Mouse (Mus musculus) heart, embryonic 10.5 days (tissue): ENCODE measurements around the gene Elovl7. TPM values are rescaled to one million over a fixed set of nuclear protein-coding genes. Genes with fewer than 3 reads are reported as not detected.

ENCODE experiments used
- DNase-seq: peaks from one replicate; pipeline ENCODE4 v3.0.0-alpha.2; 2017; ENCODE audit warnings: low spot score
- H3K27ac ChIP-seq: fragments of 300-500 bp; sonication (generic); 2 replicates; pipeline ENCODE4 v1.5.1; 2016; ENCODE audit warnings: mild to moderate bottlenecking
- H3K27me3 ChIP-seq: fragments of 300-500 bp; sonication (generic); 2 replicates; pipeline ENCODE4 v1.6.1; 2016; ENCODE audit warnings: mild to moderate bottlenecking; ENCODE audit not compliant: poor library complexity, insufficient read depth, severe bottlenecking
- H3K36me3 ChIP-seq: fragments of 300-500 bp; sonication (generic); 2 replicates; pipeline ENCODE4 v1.6.1; 2016; ENCODE audit warnings: mild to moderate bottlenecking, moderate library complexity
- H3K4me1 ChIP-seq: fragments of 300-500 bp; sonication (generic); 2 replicates; pipeline ENCODE4 v1.6.1; 2016; ENCODE audit warnings: mild to moderate bottlenecking
- H3K4me3 ChIP-seq: fragments of 300-500 bp; sonication (generic); 2 replicates; pipeline ENCODE4 v1.5.1; 2016; ENCODE audit warnings: mild to moderate bottlenecking, moderate library complexity
- H3K9me3 ChIP-seq: fragments of 300-500 bp; sonication (generic); 2 replicates; pipeline ENCODE4 v1.6.1; 2016; ENCODE audit warnings: mild to moderate bottlenecking, moderate library complexity
- WGBS: fragments of 180-500 bp; shearing (Covaris S2); methylation state at CpG from one replicate; pipeline ENCODE4 v1.1.7; 2016; 5-methylcytosine and 5-hydroxymethylcytosine counted together
- polyA plus RNA-seq: library from polyadenylated mRNA; unstranded; fragments of >200 nt; fragmentation: Nextera tagmentation; extraction: Ambion mirVana; gene quantifications from 2 replicates; pipeline ENCODE4 v1.2.1, GENCODE M21; 2016

The Elovl7 gene
- polyA plus RNA-seq, 1 experiment from 2014 or later = 1.6 TPM

DNA sequence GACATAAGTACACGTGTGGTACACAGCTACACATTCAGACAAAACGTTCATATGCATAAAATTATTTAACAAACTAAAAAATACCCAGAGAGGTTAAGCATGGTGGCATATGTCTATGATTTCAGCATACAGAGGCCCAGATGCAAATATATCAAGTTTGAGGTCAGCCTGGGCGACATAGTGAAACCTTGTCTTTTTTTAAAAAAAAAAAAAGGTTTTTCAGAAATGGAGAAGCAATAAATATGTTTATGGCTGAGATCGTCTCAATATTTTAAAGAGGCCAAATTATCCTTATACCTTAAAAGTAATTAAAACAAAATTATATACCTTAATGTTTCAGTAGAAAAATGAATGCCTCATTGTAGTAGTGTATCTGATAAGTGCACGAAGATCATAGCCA is 6.1 kb upstream of the Elovl7 start:
- Histone ChIP-seq H3K36me3 (no peaks in the 10 kb centered on the region), H3K4me1 (no peaks in the 10 kb centered on the region), H3K4me3 (no peak overlapping the region), H3K27me3 (peaks cover 25% of the 10 kb centered on the region), H3K27ac (no peak overlapping the region), H3K9me3 (no peaks in the 10 kb centered on the region)
- 63% methylated on average over 5 of the region's 5 CpGs for WGBS
- DNase-seq = no peak

DNA sequence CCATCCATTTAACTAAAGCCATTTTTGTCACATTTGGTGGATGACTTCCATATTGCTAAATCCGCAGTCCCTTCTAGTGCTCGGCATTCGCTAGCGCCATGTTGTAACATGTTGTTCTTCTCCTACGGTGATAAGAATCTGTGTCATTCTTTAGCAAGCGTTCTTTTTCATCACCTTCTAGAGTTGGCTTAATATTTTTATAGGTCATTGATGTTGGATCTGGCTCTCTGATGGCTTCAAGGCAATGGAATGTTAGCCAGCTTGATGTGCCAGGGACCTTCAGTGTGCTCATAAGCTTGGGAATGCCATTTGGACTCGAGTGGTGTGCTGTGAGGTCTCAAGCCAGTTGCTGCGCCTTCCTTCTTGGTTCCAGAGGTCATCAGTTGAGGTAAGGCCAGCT is 3.2 kb upstream of the Elovl7 start:
- no peak for DNase-seq
- no peaks in the 10 kb centered on the region for H3K36me3 ChIP-seq
- 86% methylated on average over 8 of the region's 8 CpGs for WGBS
- no peak overlapping the region for H3K27ac ChIP-seq
- peaks cover 52% of the 10 kb centered on the region for H3K27me3 ChIP-seq
- no peak overlapping the region for H3K4me3 ChIP-seq
- peaks cover 16% of the 10 kb centered on the region for H3K4me1 ChIP-seq
- no peaks in the 10 kb centered on the region for H3K9me3 ChIP-seq

DNA sequence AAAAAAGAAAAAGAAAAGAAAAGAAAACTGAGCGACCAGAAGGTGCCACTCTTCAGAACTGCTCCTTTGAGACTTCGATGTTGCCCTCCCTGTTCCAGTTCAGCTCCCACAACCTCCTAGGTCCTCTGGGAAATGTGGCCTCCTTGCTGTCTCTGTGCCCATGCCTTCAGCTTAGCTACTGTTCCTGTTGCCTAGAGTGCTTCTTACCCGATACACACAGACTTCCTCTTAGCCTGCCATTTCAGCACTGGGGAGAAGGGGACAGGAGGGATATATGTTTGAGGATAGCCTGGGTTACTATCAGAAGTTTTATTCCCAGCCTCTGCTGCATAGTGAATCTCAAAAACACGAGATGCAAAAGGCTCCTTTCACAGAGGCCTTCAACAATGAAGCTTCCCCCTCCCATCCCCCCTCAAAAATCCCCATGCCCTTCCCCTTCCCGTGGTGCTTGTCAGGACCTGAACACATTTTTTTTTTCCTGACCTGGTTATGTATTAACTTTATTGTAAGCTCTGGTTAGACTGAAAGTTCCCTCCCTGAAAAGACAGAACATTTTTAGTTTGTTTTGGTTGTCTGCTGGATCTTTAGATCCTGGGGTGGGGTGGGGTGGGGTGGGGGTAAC is 1.7 kb upstream of the Elovl7 start:
- Histone ChIP-seq H3K4me3 (no peak overlapping the region), H3K9me3 (no peaks in the 10 kb centered on the region), H3K36me3 (no peaks in the 10 kb centered on the region), H3K4me1 (peaks cover 16% of the 10 kb centered on the region), H3K27ac (no peak overlapping the region), H3K27me3 (peaks cover 67% of the 10 kb centered on the region)
- 51% methylated on average over 5 of the region's 5 CpGs for WGBS
- DNase-seq = no peak

DNA sequence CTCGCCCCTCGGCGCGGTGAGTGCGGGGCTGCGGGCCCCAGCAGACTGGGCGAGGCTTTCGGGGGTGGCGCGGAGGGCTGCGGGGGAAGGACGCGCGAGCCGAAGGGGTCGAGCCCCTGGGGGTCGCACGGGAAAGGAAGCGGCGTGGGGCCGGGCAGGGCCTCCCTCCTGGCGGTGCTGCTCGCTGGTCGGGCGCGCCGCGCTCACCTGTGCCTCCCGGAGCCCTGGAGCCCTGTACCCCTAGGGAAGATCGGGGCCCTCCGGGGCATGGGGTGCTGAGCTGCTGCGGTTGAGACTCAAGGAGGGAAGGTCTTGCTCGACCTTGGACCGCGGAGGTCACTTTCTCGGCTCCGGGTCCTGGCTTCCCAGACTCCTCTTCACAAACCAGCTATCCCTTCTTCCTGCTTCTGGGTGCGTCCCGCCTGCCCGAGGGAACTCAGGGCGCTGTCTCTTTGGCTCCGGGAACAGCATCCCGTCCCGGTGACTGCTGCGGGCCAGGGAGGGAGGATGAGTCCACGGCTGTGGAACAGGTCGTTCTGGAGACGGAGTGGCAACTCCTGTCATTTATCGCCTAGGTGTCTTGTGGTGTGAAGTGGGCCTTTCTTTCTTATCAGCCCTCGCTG is 392 bp downstream of the Elovl7 start:
- H3K9me3 ChIP-seq = no peaks in the 10 kb centered on the region
- peak; percentile 75 for DNase-seq
- peak overlapping the region; percentile 77 for H3K4me3 ChIP-seq
- H3K36me3 ChIP-seq = no peaks in the 10 kb centered on the region
- H3K27me3 ChIP-seq = peaks cover 88% of the 10 kb centered on the region
- under 1% methylated on average over 50 of the region's 50 CpGs for WGBS
- H3K4me1 ChIP-seq = peaks cover 16% of the 10 kb centered on the region
- H3K27ac ChIP-seq = peak overlapping the region; percentile 75

DNA sequence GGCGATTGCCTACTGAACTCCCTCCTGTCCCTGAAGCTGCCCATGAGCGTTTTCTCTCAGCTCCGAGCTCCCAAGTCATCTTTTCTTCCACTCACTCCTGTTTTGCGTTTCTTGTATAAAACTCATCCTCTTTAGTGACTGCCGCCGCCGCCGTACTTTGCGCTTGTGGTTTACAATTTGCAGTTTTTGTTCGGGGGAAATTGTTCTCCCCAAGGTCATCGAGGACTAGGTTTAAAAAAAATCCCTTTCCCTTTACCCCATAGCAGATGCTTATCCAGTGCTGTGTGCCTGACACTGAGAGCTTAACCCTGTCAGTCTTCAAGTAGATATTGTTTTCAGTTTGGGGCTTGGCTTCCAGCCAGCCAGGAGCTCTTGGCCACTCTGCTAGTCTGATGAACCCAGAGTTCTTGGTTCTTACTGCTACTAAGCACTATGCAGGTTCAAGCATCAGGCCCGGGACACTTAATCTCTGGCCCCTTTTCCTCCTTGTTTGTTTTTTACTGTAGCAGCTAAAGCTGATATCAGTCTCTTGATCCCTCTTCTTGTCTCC is 1.1 kb downstream of the Elovl7 start:
- Histone ChIP-seq H3K27me3 (peaks cover 93% of the 10 kb centered on the region), H3K9me3 (no peaks in the 10 kb centered on the region), H3K27ac (no peak overlapping the region), H3K36me3 (no peaks in the 10 kb centered on the region), H3K4me1 (peaks cover 16% of the 10 kb centered on the region), H3K4me3 (peak overlapping the region; percentile 77)
- DNase-seq = no peak
- WGBS = 3% methylated on average over 12 of the region's 12 CpGs

DNA sequence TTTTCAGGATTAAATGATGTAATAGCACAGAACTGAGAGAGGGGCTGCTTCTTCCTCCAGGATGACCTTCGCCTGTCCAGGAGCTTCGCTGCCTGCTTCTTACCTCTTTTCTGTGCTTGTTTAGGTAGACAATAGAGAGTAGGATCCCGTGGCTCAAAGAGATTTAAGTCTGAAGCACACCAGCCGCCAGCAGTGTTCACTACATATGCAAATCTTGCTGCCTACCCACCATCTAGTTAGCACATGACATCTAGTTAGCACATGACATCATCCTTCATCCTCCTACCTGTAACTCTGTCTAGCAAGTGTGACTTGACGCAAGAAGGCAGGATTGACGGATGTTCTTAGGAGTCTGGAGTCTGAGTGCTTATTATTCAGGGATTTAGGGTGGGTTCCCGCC is 5.6 kb downstream of the Elovl7 start:
- DNase-seq = no peak
- Histone ChIP-seq H3K4me3 (no peak overlapping the region), H3K27ac (no peak overlapping the region), H3K27me3 (peaks cover 64% of the 10 kb centered on the region), H3K4me1 (peaks cover 8% of the 10 kb centered on the region; the same call in 1 of the 2 replicates), H3K9me3 (no peaks in the 10 kb centered on the region), H3K36me3 (no peaks in the 10 kb centered on the region)
- WGBS = 71% methylated on average over 7 of the region's 7 CpGs

DNA sequence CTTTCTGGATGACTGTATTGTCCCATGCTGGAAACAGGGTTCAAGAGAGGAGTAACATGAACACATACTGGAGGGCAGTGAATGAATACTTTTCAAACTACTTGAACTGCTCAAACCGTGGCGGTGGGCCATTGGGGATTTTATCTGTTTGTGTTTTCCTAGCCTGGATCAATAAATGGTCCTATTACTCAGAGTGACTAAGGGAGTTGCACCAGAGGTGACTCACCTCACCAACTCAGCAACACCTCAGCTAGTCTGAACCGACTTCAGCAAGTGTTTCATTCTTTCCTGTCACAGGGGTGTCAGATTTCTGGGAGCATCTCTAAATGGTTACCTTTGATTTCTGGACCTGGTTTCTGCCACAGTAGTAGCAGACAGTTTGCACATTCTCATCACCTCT is 15.0 kb downstream of the Elovl7 start:
- peaks cover 17% of the 10 kb centered on the region; the same call in 1 of the 2 replicates for H3K27me3 ChIP-seq

DNA sequence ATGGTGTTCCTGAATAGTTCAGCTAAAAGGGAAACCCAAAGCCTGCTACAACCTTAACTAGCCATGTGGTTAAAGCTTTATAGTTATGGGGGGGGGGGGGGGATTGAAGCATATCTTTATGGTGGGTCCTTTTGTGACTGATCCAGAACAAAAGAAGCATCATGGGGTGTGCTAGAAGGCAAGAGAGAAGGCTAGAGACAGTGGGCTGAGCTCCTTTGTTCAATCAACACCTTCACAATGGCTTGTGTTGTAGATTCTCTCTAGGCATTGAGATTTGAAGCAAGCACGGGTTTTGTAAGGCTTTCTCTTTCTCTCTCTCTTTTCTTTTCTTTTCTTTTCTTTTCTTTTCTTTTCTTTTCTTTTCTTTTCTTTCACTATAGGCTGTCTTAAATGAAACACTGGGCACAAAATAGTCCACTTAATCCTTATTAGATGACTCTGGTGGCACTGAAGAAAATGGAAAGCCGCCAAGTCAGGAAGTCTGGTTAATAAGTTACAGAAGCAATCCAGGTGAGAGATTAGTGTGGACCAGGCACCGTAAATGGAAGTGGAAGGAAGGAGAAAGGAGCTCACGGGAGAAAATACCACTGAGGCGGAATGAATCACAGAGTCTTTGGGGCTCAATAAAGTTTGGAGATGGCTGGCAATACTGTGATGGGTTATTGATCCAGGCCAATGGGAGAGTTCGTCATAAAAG is 15.6 kb downstream of the Elovl7 start:
- H3K4me3 ChIP-seq = no peak overlapping the region
- no peaks in the 10 kb centered on the region for H3K4me1 ChIP-seq
- no peak for DNase-seq
- H3K36me3 ChIP-seq = no peaks in the 10 kb centered on the region
- 78% methylated on average over 6 of the region's 6 CpGs for WGBS
- no peak overlapping the region for H3K27ac ChIP-seq
- H3K27me3 ChIP-seq = peaks cover 17% of the 10 kb centered on the region; the same call in 1 of the 2 replicates
- no peaks in the 10 kb centered on the region for H3K9me3 ChIP-seq

More for the DNA sequence above, 15.0 kb downstream of the Elovl7 start:
- H3K9me3 ChIP-seq = no peaks in the 10 kb centered on the region
- H3K4me3 ChIP-seq = no peak overlapping the region
- no peaks in the 10 kb centered on the region for H3K36me3 ChIP-seq
- WGBS = 66% methylated on average over 3 of the region's 3 CpGs
- H3K4me1 ChIP-seq = no peaks in the 10 kb centered on the region
- no peak for DNase-seq
- H3K27ac ChIP-seq = no peak overlapping the region

DNA sequence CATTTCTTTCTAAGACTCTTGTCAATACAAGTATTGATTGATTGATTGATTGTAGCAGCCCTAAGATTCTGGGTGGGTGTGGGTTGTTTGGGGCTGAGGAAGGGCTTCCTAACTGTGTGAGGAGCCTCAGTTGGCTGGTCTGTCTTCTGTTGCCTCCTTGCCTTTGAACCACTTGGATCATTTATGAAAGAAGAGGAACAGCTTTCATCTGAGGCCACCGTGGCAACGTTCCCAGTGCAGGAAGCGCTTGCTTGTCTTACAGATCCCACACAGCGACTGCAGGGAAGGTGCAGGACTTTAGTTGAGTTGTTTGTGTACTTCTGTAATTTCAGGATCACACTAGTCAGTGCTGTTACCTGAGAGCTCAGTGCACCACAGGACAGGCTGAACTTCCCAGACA is 25.8 kb downstream of the Elovl7 start:
- Histone ChIP-seq H3K4me3 (no peak overlapping the region), H3K9me3 (no peaks in the 10 kb centered on the region), H3K36me3 (no peaks in the 10 kb centered on the region), H3K27ac (no peak overlapping the region), H3K4me1 (peaks cover 5% of the 10 kb centered on the region; the same call in 1 of the 2 replicates), H3K27me3 (no peaks in the 10 kb centered on the region)
- 71% methylated on average over 4 of the region's 4 CpGs for WGBS
- no peak for DNase-seq

DNA sequence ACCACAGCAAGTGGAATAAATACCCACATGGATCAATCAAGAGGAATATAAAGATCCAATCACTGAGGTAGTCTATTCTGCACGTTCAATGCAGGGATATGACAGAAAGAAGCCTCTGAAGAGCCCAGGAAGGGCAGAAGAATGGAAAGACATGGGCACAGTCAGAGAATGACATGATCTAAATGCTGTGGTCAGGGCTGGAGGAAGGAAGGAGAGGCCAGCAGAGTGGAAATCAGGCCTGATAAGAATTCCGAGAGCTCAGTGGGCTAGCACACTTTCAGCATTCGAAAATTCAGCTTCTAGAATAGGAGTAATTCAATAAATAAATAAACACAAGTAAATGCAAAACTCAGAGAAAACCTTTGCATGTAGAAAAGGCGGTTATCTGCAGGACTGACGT is 27.5 kb downstream of the Elovl7 start:
- Histone ChIP-seq H3K27ac (no peak overlapping the region), H3K9me3 (no peaks in the 10 kb centered on the region), H3K27me3 (no peaks in the 10 kb centered on the region), H3K4me3 (no peak overlapping the region), H3K36me3 (no peaks in the 10 kb centered on the region), H3K4me1 (peaks cover 5% of the 10 kb centered on the region; the same call in 1 of the 2 replicates)
- no peak for DNase-seq
- 60% methylated on average over 5 of the region's 5 CpGs for WGBS

DNA sequence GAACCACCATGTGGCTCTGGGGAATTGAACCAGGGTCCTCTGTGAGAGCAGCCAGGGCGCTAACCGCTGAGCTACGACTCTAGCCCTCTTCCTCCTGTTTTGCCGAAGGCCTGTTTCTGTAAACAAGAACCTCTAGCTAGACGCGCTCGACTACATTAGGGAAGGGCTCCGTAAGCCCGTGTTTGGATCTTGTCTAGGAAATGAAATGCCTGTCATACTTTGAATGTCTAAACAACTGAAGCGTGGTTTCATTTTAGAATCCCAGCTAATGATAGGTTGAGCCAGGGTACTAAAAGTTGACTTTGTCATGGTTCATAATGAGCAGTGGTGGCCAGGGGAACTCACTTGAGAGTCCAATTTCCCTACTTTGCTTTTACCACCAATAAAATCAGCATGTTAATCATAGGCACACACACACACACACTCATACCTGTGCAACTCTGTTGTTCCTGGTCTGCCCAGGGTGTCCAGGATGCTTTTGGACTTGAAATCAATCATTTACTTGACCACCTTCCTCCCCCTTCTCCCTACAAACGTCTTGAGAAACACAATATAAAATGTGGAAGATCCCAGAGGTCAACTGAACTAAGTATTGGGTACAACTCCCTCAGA is 31.0 kb downstream of the Elovl7 start:
- Histone ChIP-seq H3K27ac (no peak overlapping the region), H3K9me3 (no peaks in the 10 kb centered on the region), H3K4me1 (peaks cover 5% of the 10 kb centered on the region; the same call in 1 of the 2 replicates), H3K27me3 (peaks cover 5% of the 10 kb centered on the region; the same call in 1 of the 2 replicates), H3K4me3 (no peak overlapping the region), H3K36me3 (no peaks in the 10 kb centered on the region)
- 75% methylated on average over 11 of the region's 11 CpGs for WGBS
- no peak for DNase-seq

DNA sequence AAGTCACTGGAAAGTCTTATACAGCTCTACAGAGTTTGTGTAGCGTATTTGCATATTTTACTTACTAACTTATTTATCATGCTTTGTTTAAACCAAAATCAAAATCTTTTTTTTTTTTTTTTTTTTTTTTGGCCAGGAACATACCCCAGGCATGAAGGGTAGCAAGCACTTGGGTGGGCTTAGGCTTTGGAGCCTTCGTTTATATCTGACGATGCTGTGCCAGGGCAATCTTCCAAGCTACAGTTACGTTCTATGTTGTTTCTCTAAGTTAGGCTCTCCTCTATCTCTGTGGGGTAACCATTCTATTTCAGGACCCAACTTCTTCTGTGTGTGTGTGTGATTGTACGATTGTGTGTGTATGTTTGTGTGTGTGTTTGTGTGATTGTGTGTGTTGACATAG is 36.9 kb downstream of the Elovl7 start:
- WGBS = 88% methylated on average over 5 of the region's 5 CpGs
- peaks cover 5% of the 10 kb centered on the region; the same call in 1 of the 2 replicates for H3K27me3 ChIP-seq
- H3K9me3 ChIP-seq = no peaks in the 10 kb centered on the region
- no peak overlapping the region for H3K4me3 ChIP-seq
- H3K36me3 ChIP-seq = no peaks in the 10 kb centered on the region
- H3K4me1 ChIP-seq = no peaks in the 10 kb centered on the region
- DNase-seq = no peak
- no peak overlapping the region for H3K27ac ChIP-seq

DNA sequence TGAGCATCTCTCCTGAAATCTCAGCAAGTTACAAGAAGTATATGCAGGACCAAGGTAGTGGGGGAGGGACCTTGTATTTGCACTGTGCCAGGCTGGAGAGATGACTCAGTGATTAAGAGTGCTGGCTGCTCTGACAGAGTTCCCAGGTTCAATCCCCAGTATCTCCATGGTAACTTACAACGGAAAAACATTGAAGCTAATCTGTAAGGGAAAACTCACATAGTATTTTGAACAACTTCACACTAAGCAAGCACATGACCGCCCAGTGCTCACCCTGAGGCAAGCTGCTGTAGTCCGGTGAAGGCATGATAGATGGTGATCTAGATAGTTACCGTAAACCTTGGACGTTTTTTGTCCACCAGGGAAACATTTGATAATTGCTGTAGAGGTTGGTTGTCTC is 39.8 kb downstream of the Elovl7 start:
- H3K9me3 ChIP-seq = no peaks in the 10 kb centered on the region
- no peaks in the 10 kb centered on the region for H3K4me1 ChIP-seq
- no peak for DNase-seq
- H3K27me3 ChIP-seq = no peaks in the 10 kb centered on the region
- H3K27ac ChIP-seq = no peak overlapping the region
- WGBS = 83% methylated on average over 5 of the region's 5 CpGs
- no peaks in the 10 kb centered on the region for H3K36me3 ChIP-seq
- H3K4me3 ChIP-seq = no peak overlapping the region
